Mouse (Mus musculus): ENCODE results near the gene Pecam1.

DNA sequence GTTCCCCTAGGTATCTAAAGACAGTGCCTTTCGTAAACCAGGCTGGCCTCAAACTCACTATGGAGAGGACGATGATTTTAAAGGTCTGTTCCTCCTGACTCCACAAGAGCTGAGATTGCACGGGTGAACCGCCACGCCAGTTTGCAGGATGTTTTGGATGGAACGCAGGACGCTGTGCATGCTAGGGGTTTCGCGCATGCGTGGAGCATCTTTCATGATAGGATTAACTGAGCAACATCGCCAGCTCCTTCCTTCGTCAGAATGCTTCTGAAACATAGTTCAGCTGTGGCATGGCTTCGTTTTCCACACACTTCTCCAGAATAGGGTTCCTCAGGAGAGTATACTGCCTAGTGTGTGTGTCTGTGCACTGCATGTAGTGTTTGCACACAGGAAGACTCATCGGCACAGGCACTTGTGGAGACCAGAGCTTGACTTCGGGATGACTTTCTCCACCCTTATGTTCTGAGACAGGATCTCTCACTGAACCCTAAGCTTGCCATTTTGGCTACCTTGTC, 26.8 kb downstream of the Pecam1 start:
- TF ChIP-seq MXI1 (IDR thresholded peaks at IDR 0.05; ENCODE audit: low read depth, low read length), result no peak
- TF ChIP-seq CTCF (conservative IDR thresholded peaks at IDR 0.05 in 1 of 2, IDR thresholded peaks at IDR 0.05 in 1 of 2; ENCODE audit: low read depth in 2 of 2, low read length in 2 of 2), result no peak
- no peak for TF ChIP-seq ETS1 (conservative IDR thresholded peaks at IDR 0.05; ENCODE audit: low read depth, low read length)
- TF ChIP-seq USF1 (IDR thresholded peaks at IDR 0.05; ENCODE audit: low read depth, low read length), result no peak
- TF ChIP-seq MYC (IDR thresholded peaks at IDR 0.05; ENCODE audit: low read depth, low read length), result no peak
- no peak for TF ChIP-seq ZC3H11A (IDR thresholded peaks at IDR 0.05; ENCODE audit: low read depth, low read length)
- no peak for TF ChIP-seq ZMIZ1 (IDR thresholded peaks at IDR 0.05; ENCODE audit: low read depth, low read length)
- no peak for TF ChIP-seq ZNF384 (IDR thresholded peaks at IDR 0.05; ENCODE audit: low read depth, low read length)
- TF ChIP-seq POLR2A (IDR thresholded peaks at IDR 0.05; ENCODE audit: low read depth, low read length), result no peak
- TF ChIP-seq TBP (conservative IDR thresholded peaks at IDR 0.05; ENCODE audit: low read depth, low read length), result no peak
- no peak for TF ChIP-seq RAD21 (IDR thresholded peaks at IDR 0.05; ENCODE audit: low read depth, low read length)

Data from CH12.LX (cell line).